Mouse (Mus musculus) C2C12 (cell line): ENCODE measurements around the gene Gm9495. TPM values are rescaled to one million over a fixed set of nuclear protein-coding genes. Genes with fewer than 3 reads are reported as not detected.
"Not testable (repeated sequence)": the region's sequence is repeated elsewhere in the genome, so short reads cannot be mapped to it uniquely, and the experiment has no call there.

ENCODE experiments used
- H3K27me3 ChIP-seq: one replicate; pipeline ENCODE4 v1.6.1; 2011; ENCODE audit not compliant: control insufficient read depth, insufficient read depth, insufficient read length
- H3K36me3 ChIP-seq: one replicate; pipeline ENCODE4 v1.6.1; 2011; ENCODE audit not compliant: control insufficient read depth, insufficient read depth
- H3K4me3 ChIP-seq: one replicate; pipeline ENCODE4 v1.5.1; 2011; ENCODE audit warnings: mild to moderate bottlenecking, control low read depth; ENCODE audit not compliant: poor library complexity, insufficient read depth, severe bottlenecking
- H3K79me2 ChIP-seq: one replicate; pipeline ENCODE4 v1.6.1; 2011; ENCODE audit not compliant: control insufficient read depth, insufficient read depth
- H3K79me3 ChIP-seq: one replicate; pipeline ENCODE4 v1.6.1; 2011; ENCODE audit warnings: low read depth, control low read depth
- H3ac ChIP-seq: one replicate; pipeline ENCODE3; 2011; ENCODE audit warnings: low read depth; ENCODE audit not compliant: control insufficient read depth, insufficient read length
- CEBPB ChIP-seq: IDR thresholded peaks from one replicate; pipeline ENCODE4 v1.6.1; 2011; ENCODE audit warnings: low read depth, mild to moderate bottlenecking, control low read depth, moderate library complexity
- CTCF ChIP-seq: IDR thresholded peaks from one replicate; pipeline ENCODE4 v1.5.1; 2011; ENCODE audit not compliant: control insufficient read depth, insufficient read depth, insufficient read length
- FOSL1 ChIP-seq: IDR thresholded peaks from one replicate; pipeline ENCODE4 v1.8.0; 2011; ENCODE audit warnings: mild to moderate bottlenecking, low read length; ENCODE audit not compliant: poor library complexity, insufficient read depth, severe bottlenecking
- MAX ChIP-seq: IDR thresholded peaks from one replicate; pipeline ENCODE4 v1.6.1; 2011; ENCODE audit warnings: mild to moderate bottlenecking, control low read depth
- MYOD1 ChIP-seq: IDR thresholded peaks from one replicate; pipeline ENCODE4 v1.6.1; 2011; ENCODE audit warnings: low read depth; ENCODE audit not compliant: control insufficient read depth, insufficient read length
- MYOG ChIP-seq: IDR thresholded peaks from one replicate; pipeline ENCODE4 v1.6.1; 2011; ENCODE audit not compliant: control insufficient read depth, insufficient read length; ENCODE audit errors: extremely low read depth
- USF1 ChIP-seq: IDR thresholded peaks from one replicate; pipeline ENCODE4 v1.6.1; 2011; ENCODE audit warnings: low read depth, mild to moderate bottlenecking, control low read depth, moderate library complexity
- long read RNA-seq, 2 experiments: library from polyadenylated mRNA; unstranded; transcript quantifications; one replicate each; pipeline ENCODE4 v2.0.0; 2019 to 2020
- polyA plus RNA-seq: library from polyadenylated mRNA; unstranded; fragments of >200 nt; fragmentation: generic; extraction: Trizol; gene quantifications from one replicate; pipeline ENCODE4 v1.2.1, GENCODE M21; 2012; ENCODE audit warnings: missing spikeins

Gene Gm9495
- not detected for polyA plus RNA-seq
- long read RNA-seq, experiment 1: 0 reads
- long read RNA-seq, experiment 2: 0 reads

DNA sequence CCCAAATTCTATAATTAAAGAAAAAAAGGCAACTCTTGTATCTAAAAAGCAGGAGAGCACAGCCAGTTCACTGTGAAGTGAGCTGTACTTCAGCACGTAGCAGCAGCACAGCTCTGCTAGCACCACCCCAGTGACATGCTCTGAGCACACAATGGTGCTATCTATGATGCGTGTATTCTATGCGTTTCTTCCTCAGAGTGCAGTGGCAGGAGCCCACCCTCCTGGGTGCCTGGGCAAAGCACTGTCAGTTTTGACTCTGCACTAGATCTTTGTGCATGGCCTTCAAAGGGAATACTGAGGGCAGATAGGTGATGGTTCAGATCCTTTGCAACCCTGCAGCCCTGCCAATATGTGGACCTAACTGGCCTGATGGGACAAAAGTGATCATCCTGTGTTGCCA, at the start of gene Gm9495:
Gm9495 (minus strand) TSS at position 101 of the 400 bp plus-strand sequence.
- not testable (repeated sequence) for H3ac ChIP-seq, H3K79me2 ChIP-seq, H3K36me3 ChIP-seq, H3K27me3 ChIP-seq, H3K79me3 ChIP-seq, H3K4me3 ChIP-seq

DNA sequence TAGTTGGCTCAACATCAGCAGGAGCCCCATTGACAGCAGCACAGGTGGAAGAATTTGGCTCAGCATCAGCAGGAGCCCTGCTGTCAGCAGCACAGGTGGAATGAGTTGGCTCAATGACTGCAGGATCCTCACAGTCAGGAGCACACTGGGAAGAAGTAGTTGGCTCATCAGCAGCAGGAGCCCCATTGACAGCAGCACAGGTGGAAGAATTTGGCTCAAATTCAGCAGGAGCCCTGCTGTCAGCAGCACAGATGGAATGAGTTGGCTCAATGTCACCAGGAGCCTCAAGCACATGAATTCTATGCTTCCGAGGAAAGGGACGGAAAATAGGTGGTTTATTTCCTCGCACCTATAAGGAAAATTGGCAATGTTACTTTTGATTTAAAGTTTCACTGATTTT, 21.6 kb upstream of the Gm9495 start:
- H3K4me3 ChIP-seq, H3K79me3 ChIP-seq, H3ac ChIP-seq, H3K27me3 ChIP-seq, H3K36me3 ChIP-seq, H3K79me2 ChIP-seq: not testable (repeated sequence)

DNA sequence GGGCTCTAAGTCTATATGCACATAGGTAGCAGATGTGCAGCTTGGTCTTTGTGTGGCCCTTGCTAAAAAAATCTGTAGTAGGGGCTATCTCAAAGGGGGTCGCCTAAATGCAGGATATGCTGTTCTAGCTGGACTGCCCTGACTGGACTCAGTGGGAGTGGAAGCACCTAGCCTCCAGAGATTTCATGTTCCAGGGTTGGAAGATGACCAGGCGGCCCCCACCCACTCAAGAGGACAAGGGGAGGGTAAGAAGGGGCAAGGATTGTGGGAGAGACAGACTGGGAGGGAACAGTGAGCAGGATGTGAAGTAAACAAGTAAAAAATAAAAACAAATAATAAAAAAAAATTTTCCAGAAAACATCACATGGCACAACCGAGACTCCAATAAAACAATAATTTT, 33.3 kb downstream of the Gm9495 start:
- not testable (repeated sequence) for H3K27me3 ChIP-seq, H3K79me2 ChIP-seq, H3K79me3 ChIP-seq, H3K36me3 ChIP-seq, H3K4me3 ChIP-seq, H3ac ChIP-seq

DNA sequence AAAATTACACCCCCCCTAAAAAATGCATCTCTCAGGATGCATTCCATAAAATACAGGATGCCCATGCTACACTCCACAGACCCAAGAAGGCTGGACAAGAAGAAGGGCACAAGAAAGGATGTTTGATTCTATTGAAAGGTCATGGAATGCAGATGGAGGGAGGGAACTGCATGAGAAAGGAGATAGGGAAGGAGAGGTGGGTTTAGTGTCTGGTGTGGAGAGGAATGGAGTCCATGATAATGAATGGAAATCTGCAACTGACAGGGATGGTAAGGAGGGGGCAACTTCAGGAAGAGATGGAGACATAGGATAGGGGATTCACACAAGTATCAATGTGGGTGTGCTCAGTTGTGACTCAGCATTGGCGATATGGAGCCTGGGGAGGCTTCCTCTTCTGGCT, 39.0 kb downstream of the Gm9495 start:
- Histone ChIP-seq H3K79me3 (no peaks in the 10 kb centered on the region), H3K36me3 (no peaks in the 10 kb centered on the region), H3K4me3 (no peak overlapping the region), H3ac (no peak overlapping the region), H3K79me2 (no peaks in the 10 kb centered on the region), H3K27me3 (no peaks in the 10 kb centered on the region)
- no peak for TF ChIP-seq MAX
- TF ChIP-seq CTCF: no peak
- no peak for TF ChIP-seq FOSL1
- no peak for TF ChIP-seq USF1
- TF ChIP-seq MYOD1: no peak
- no peak for TF ChIP-seq CEBPB
- TF ChIP-seq MYOG: no peak

DNA sequence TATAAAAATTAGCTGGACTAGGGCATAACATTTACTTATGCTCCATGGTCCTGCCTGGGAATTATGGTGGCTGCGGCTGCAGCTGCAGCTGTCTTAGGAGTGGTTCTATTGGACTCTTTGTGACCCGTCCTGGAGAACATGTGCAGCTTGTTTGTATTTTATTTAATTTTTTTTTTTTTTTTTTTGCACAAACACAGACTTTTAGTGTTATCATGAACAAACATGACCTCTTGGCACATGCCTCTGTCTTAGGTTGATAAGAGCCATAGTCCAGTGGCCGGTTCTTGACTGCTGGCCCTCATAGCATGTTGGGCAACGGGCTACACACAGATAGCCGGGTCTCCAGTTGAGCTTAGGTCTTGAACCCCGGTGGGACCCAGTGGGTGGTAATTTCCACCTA, 48.6 kb downstream of the Gm9495 start:
- H3K36me3 ChIP-seq: no peaks in the 10 kb centered on the region
- H3K79me2 ChIP-seq: no peaks in the 10 kb centered on the region
- no peak overlapping the region for H3K4me3 ChIP-seq
- no peaks in the 10 kb centered on the region for H3K27me3 ChIP-seq
- H3ac ChIP-seq: no peak overlapping the region
- TF ChIP-seq CEBPB (no peak), MYOD1 (no peak), MAX (no peak), CTCF (no peak), FOSL1 (no peak), USF1 (no peak), MYOG (no peak)
- no peaks in the 10 kb centered on the region for H3K79me3 ChIP-seq

DNA sequence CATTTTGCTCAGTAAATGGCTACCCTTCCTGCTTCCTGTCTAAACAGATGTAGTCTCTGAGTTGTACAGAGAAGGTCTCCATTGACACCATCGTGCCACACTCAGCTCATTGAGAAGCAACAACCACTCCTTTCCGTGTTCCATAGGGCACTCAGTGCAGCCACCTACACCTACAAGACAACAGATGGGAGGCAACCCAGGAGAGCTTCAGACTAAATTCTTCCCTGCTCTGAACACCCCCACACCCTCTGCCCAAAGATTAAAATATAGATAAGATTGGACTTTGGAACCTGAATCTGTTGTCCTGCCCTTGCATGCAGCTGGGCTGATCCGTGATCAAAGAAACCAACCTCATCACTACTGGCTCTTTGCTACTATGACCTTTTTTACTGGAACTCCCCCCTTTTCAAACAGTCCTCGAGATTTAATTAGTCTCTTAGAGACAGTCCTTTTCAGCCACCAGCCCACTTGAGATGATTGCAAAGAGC, 53.4 kb downstream of the Gm9495 start:
- Histone ChIP-seq H3ac (no peak overlapping the region), H3K79me2 (peaks cover under 1% of the 10 kb centered on the region), H3K36me3 (no peaks in the 10 kb centered on the region), H3K79me3 (no peaks in the 10 kb centered on the region), H3K27me3 (no peaks in the 10 kb centered on the region), H3K4me3 (no peak overlapping the region)
- TF ChIP-seq CEBPB: no peak
- TF ChIP-seq MYOG: no peak
- TF ChIP-seq FOSL1: no peak
- no peak for TF ChIP-seq MAX
- no peak for TF ChIP-seq CTCF
- TF ChIP-seq USF1: no peak
